Mouse (Mus musculus) bone marrow, adult 2 months (tissue): ENCODE measurements around the gene Gm1673. TPM values are rescaled to one million over a fixed set of nuclear protein-coding genes. Genes with fewer than 3 reads are reported as not detected.

ENCODE experiments used
- H3K27ac ChIP-seq: fragments of 200-500 bp; 2 replicates; pipeline ENCODE4 v1.5.1; 2012; ENCODE audit warnings: low read depth, mild to moderate bottlenecking, control low read depth, inconsistent platforms, low read length; ENCODE audit not compliant: control insufficient read depth, poor library complexity, insufficient read depth
- H3K4me1 ChIP-seq: fragments of 200-500 bp; 2 replicates; pipeline ENCODE4 v1.6.1; 2011; ENCODE audit warnings: low read length; ENCODE audit not compliant: control insufficient read depth, insufficient read depth
- H3K4me3 ChIP-seq: fragments of 200-500 bp; replicated peaks from 2 replicates; pipeline ENCODE3; 2011; ENCODE audit warnings: mild to moderate bottlenecking, low read depth, low read length, control low read depth; ENCODE audit not compliant: control insufficient read depth
- CTCF ChIP-seq: fragments of 200-500 bp; IDR thresholded peaks from 2 replicates; pipeline ENCODE4 v1.5.1; 2011; ENCODE audit warnings: low read length, control low read depth; ENCODE audit not compliant: control insufficient read depth, insufficient read depth
- POLR2A ChIP-seq: fragments of 200-500 bp; IDR thresholded peaks from 2 replicates; pipeline ENCODE4 v1.6.1; 2011; ENCODE audit warnings: low read depth, mild to moderate bottlenecking, control low read depth, low read length, borderline replicate concordance; ENCODE audit not compliant: control insufficient read depth
- WGBS: fragments of 180-500 bp; shearing (Covaris S2); methylation state at CpG from one replicate; pipeline ENCODE4 v1.1.7; 2018; 5-methylcytosine and 5-hydroxymethylcytosine counted together
- polyA plus RNA-seq: library from polyadenylated mRNA; stranded (reverse); fragments of >200 nt; gene quantifications from 2 replicates; pipeline ENCODE4 v1.2.4, GENCODE M21; 2011; ENCODE audit warnings: low replicate concordance; ENCODE audit not compliant: missing spikeins, insufficient read depth, insufficient read length

The Gm1673 gene
- polyA plus RNA-seq, 1 experiment, result not detected

DNA sequence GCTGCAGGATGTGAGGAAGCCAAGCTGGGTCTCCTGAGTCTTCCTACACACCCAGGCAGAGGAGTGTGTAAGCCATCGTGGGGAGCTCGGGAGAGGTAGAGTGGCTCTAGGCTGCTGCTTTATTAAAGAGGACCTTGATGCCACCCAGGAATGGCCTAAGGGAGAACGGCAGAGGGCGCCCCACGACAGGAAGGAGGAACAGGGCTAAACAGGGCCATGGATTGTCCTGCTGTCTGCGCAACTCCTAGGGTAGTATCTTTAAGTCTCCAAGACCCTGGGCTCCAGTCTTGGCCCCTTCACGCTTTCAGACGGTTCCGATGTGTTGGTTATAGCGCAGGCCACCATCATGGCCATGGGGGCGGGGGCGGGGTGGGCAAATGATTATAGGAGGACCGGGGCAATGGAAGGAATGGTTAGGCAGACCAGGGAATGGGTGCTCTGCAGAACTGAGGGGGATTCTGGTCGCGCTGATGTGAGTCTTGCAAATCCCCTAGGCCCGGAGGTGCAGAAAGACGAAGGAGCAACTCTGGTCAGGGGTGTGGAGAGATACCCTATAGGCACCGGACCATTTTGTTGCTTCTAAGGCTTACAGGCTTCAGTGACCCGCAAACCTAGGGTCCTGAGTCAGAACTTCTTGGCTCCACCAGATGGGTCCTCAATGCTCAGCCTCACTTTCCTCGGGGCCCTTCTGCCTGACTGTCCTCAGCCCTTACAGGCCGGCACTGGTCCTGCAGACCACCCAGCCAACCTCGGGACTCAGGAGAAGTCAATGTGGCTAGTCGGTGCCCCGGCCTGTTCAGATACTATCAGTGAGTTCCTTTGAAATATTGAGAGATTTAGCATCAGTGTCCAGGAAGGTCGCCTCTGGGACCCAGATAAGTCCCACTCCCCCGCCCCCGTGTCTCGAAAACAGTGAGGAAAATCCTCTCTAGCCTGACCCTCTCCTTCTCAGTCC, 11.7 kb downstream of the Gm1673 start:
- no peak overlapping the region for H3K27ac ChIP-seq
- H3K4me1 ChIP-seq, result peaks cover 2% of the 10 kb centered on the region
- H3K4me3 ChIP-seq, result peak overlapping the region; percentile 90
- 48% methylated on average over 28 of the region's 28 CpGs for WGBS
- TF ChIP-seq POLR2A (no peak), CTCF (peak; percentile 63)

DNA sequence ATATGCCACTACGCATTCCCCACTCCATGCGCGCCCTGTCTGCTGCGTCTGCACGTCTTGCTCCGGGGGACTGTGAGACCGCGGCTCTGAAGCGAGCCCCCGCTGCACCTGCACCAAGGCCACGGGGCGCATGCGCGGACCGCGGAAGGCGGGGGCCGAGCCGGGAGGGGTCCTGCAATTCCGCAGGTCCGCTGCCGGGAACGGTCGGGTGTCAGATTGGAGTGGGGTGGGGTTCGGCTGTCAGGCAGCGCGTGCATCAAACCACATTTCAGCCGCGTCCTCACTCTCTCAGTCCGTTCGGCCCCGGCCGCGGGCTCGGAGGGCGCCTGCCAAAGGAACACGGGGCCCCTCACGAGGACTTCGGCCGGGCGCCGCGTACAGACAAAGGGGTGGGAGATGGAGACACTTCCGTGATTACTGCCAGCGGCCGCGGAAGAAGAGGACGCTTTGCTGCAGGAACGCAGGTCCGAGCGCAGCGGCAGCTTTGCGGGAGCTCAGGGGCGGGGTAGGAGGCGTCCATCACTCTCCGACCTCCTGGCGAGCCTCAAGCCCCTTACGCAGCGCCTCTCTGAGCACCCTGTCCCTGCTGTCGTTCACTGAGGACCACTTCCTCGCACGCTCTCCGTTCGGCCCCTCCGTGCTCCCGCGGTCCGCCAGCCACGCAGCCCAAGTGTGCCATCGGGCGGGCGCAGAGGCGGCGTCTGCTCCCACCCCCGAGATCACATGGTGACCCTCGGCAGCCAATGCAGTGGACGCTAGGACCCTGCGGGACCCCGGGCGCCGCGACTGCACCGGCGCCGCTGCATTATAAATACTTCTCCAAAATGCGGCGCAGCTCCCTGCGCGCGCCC, 12.8 kb downstream of the Gm1673 start, which contains the start of gene Nat8l:
Nat8l (plus strand) TSS at position 142 of the 851 bp plus-strand sequence.
- peaks cover 2% of the 10 kb centered on the region for H3K4me1 ChIP-seq
- H3K4me3 ChIP-seq, result peak within 1 kb of the TSS; percentile 90
- under 1% methylated on average over 90 of the region's 90 CpGs for WGBS
- TF ChIP-seq POLR2A (no peak; the same call in 1 of the 2 replicates), CTCF (no peak)
- H3K27ac ChIP-seq, result peak within 1 kb of the TSS; percentile 77

DNA sequence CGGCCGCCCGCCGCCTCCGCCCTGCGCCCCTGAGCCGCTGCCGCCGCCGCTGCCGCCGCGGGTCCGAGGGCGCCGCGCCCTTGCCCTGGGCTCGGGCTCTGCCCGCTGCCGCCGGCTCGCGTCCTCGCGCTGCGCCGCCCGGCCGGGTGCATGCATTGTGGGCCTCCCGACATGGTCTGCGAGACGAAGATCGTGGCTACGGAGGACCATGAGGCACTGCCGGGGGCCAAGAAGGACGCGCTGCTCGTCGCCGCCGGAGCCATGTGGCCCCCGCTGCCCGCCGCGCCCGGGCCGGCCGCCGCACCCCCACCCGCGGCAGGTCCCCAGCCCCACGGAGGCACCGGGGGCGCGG, 13.4 kb downstream of the Gm1673 start:
- WGBS, result 8% methylated on average over 55 of the region's 55 CpGs
- Histone ChIP-seq H3K4me1 (peaks cover 2% of the 10 kb centered on the region), H3K27ac (peak overlapping the region; percentile 77), H3K4me3 (peak overlapping the region; percentile 75)
- no peak for TF ChIP-seq POLR2A
- no peak for TF ChIP-seq CTCF

DNA sequence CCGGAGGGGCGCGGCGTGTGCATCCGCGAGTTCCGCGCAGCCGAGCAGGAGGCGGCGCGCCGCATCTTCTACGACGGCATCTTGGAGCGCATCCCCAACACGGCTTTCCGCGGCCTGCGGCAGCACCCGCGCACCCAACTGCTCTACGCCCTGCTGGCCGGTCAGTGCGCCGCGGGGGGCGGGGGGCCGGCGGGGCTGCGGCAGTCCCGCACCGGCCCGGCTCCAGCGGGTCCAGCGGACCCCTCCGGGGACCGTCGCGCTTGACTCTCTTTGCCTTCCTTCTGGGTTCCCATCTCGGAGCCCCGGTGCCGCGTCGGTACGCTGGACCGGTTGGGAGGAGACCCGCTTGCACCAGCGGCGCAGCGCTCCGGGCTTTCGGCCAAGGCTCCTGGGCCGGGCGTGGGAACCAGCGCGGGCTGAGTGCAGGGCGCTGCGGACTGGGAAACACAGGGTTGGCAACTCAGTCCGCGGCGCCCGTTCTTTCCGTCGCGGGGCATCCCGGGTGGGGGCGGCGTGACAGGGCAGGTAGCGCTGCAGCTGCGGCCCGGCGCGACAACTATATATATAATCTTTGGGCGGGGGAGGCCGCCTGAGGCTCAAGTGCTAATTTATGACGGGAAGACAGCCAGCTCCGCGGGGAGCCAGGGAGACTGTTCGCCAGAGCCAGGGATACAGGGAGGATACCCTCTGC, 14.0 kb downstream of the Gm1673 start:
- H3K27ac ChIP-seq, result peak overlapping the region; percentile 77
- H3K4me1 ChIP-seq, result peaks cover 2% of the 10 kb centered on the region
- peak overlapping the region; percentile 75 for H3K4me3 ChIP-seq
- WGBS, result 1% methylated on average over 79 of the region's 80 CpGs
- TF ChIP-seq POLR2A (no peak), CTCF (no peak)

DNA sequence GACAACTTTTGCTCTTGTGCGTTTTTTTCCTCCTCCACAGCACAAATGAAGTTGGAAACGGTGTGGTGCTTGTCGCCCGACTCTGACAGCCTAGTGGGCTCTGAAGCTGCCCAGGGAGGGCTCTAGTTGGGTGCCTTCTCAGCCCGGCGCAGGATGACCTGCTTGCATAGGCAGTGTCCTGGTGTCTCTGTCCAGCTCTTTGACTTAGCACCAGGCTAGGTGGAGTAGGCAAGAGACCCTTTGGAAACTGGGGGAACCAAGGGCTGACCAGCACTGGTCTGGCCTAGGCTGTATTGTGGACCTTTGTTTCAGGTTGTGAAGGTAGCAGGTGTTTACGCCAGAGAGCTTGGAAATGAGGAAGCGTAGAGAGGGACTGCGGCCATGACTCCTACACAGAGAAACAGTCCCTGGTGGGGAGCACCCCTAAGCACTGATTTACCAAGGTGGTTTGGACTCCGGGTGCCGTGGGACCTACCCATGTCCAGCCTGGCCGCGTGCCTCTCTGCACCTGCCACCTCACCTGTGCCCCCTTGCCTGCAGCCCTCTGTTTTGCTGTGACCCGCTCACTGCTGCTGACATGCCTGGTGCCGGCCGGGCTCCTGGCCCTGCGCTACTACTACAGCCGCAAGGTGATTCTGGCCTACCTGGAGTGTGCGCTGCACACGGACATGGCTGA, 14.7 kb downstream of the Gm1673 start:
- Histone ChIP-seq H3K4me3 (peak overlapping the region; percentile 75), H3K4me1 (peaks cover 2% of the 10 kb centered on the region), H3K27ac (no peak overlapping the region)
- 73% methylated on average over 20 of the region's 20 CpGs for WGBS
- TF ChIP-seq POLR2A (peak; percentile 19; the same call in 1 of the 2 replicates), CTCF (no peak)

DNA sequence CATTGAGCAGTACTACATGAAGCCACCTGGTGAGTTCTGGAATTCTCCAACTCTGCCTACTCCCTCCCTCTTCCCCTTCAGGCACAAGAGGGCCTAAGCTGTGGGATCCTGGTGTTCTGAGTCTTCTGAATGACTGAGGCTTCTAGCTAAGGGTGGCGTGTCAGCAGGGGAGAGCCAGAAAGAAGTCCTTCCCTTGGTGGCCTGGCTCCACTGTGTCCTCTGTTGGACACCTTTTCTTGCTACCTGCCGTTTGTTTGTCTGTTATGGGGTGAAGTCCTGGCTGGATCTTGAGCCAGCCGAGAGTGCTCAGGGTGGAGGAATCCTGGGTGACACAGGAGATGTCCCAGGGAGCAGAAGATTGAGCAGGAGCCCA, 15.3 kb downstream of the Gm1673 start:
- H3K4me3 ChIP-seq, result no peak overlapping the region
- H3K4me1 ChIP-seq, result peaks cover 2% of the 10 kb centered on the region
- WGBS, result 81% methylated on average over 3 of the region's 3 CpGs
- TF ChIP-seq POLR2A (no peak), CTCF (no peak)
- no peak overlapping the region for H3K27ac ChIP-seq

DNA sequence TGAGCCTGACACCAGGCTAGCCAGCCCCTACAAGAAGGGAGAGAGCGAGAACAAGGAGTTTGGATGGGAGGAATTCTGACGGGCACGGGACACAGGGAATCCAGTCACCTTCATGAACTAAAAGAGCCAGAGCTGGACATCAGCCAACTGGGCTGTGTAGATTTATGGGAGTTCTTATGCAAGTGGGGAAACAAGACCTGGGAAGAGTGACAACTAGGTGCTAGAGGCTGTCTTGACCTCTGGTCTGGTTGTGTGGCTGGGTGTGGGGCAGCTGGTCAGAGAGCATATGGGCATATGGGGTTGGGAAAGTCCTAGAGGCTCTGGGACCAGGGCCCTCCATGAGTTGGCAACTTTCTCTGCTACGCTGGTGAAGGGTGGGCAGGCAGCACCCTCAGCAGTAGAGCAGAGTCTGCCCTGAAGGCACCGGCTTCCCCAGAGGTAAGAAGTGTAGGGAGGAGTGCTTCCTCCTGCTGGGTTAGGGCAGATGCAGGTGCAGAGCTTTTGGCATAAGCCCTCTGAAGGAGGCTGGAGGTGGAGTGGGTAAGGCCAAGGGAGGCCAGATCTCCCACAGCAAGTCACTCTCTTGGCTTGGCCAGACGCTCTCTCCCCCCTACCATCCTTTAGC, 16.3 kb downstream of the Gm1673 start:
- Histone ChIP-seq H3K4me1 (peaks cover 2% of the 10 kb centered on the region), H3K4me3 (no peak overlapping the region), H3K27ac (no peak overlapping the region)
- 67% methylated on average over 6 of the region's 6 CpGs for WGBS
- TF ChIP-seq CTCF, result no peak
- no peak for TF ChIP-seq POLR2A
